Mouse (Mus musculus): ENCODE results near the gene Smoc2.

- no peak for TF ChIP-seq CTCF (IDR thresholded peaks at IDR 0.05; ENCODE audit: borderline replicate concordance, insufficient read depth, low read depth, low read length)
- TF ChIP-seq POLR2A (IDR thresholded peaks at IDR 0.05; ENCODE audit: borderline replicate concordance, insufficient read depth, low read length), result no peak
Measured at GRCm38 (mm10) chr17:14339932-14340557, 60.7 kb downstream of the Smoc2 start.
